Mouse (Mus musculus) ES-Bruce4 (cell line): ENCODE data around the gene Ptgs1.

Source experiments
- CTCF ChIP-seq: IDR thresholded peaks from one replicate; pipeline ENCODE4 v1.8.1; 2011; ENCODE audit warnings: low read depth, low read length
- EP300 ChIP-seq: IDR thresholded peaks from 2 replicates; pipeline ENCODE4 v1.6.1; 2011; ENCODE audit warnings: low read depth, low read length; ENCODE audit not compliant: insufficient read depth
- POLR2A ChIP-seq: IDR thresholded peaks from one replicate; pipeline ENCODE4 v1.8.1; 2011; ENCODE audit warnings: low read length; ENCODE audit not compliant: insufficient read depth

GRCm38 (mm10) chr2:36198882-36199262, 31.4 kb upstream of the Ptgs1 start:
- no peak for TF ChIP-seq CTCF
- TF ChIP-seq POLR2A = no peak
- peak; percentile 0; the same call in 1 of the 2 replicates for TF ChIP-seq EP300
